Mouse (Mus musculus) limb, embryonic 11.5 days (tissue): ENCODE measurements around the gene Zfp791. TPM values are rescaled to one million over a fixed set of nuclear protein-coding genes. Genes with fewer than 3 reads are reported as not detected.
A peak's percentile ranks its signal among the peaks of the same experiment; 100 is the strongest.

ENCODE experiments used
- ATAC-seq: fragments of 200-750 bp; cut with Nextera tagmentation; 2 replicates; pipeline ENCODE4 v1.8.0; 2017; ENCODE audit warnings: low read depth; ENCODE audit not compliant: insufficient number of reproducible peaks, low FRiP score, low TSS enrichment
- DNase-seq: peaks from one replicate; pipeline ENCODE4 v3.0.0-alpha.2; 2015; ENCODE audit warnings: low spot score
- H3K27ac ChIP-seq: fragments of 300-500 bp; sonication (generic); replicated peaks from 2 replicates; pipeline ENCODE4 v1.5.1; 2014; ENCODE audit warnings: low read depth, mild to moderate bottlenecking, low read length
- H3K27me3 ChIP-seq: fragments of 300-500 bp; sonication (generic); 2 replicates; pipeline ENCODE4 v1.6.1; 2014; ENCODE audit warnings: mild to moderate bottlenecking, low read length, mixed read lengths; ENCODE audit not compliant: control insufficient read depth, insufficient read depth
- H3K36me3 ChIP-seq: fragments of 300-500 bp; sonication (generic); 2 replicates; pipeline ENCODE4 v1.6.1; 2014; ENCODE audit warnings: mild to moderate bottlenecking, low read length, moderate library complexity, mixed read lengths; ENCODE audit not compliant: control insufficient read depth, insufficient read depth
- H3K4me1 ChIP-seq: fragments of 300-500 bp; sonication (generic); 2 replicates; pipeline ENCODE4 v1.6.1; 2014; ENCODE audit warnings: low read length, mixed read lengths; ENCODE audit not compliant: control insufficient read depth, insufficient read depth
- H3K4me2 ChIP-seq: fragments of 300-500 bp; sonication (generic); 2 replicates; pipeline ENCODE4 v1.6.1; 2014; ENCODE audit warnings: low read depth, mild to moderate bottlenecking, moderate library complexity; ENCODE audit not compliant: severe bottlenecking
- H3K4me3 ChIP-seq: fragments of 300-500 bp; sonication (generic); 2 replicates; pipeline ENCODE4 v1.5.1; 2014; ENCODE audit warnings: low read depth, low read length
- H3K9ac ChIP-seq: fragments of 300-500 bp; sonication (generic); 2 replicates; pipeline ENCODE4 v1.6.1; 2014; ENCODE audit warnings: mild to moderate bottlenecking, low read length
- H3K9me3 ChIP-seq: fragments of 300-500 bp; sonication (generic); 2 replicates; pipeline ENCODE4 v1.6.1; 2016; ENCODE audit warnings: low read length; ENCODE audit not compliant: control insufficient read depth
- WGBS: fragments of 180-500 bp; shearing (Covaris S2); extraction: QIAGEN DNeasy Blood & Tissue Kit; methylation state at CpG from one replicate; pipeline ENCODE4 v1.1.7; 2014; 5-methylcytosine and 5-hydroxymethylcytosine counted together
- polyA plus RNA-seq: library from polyadenylated mRNA; unstranded; fragments of >200 nt; fragmentation: Nextera tagmentation; extraction: Ambion mirVana; gene quantifications from 2 replicates; pipeline ENCODE4 v1.2.1, GENCODE M21; 2014

Zfp791 gene
- polyA plus RNA-seq, 1 experiment from 2014 or later = 2.1 TPM

GRCm38 (mm10) chr8:85119052-85119981, 3.6 kb downstream of the Zfp791 start:
- Histone ChIP-seq H3K4me2 (peak overlapping the region; percentile 79), H3K4me1 (no peaks in the 10 kb centered on the region), H3K9me3 (no peaks in the 10 kb centered on the region), H3K9ac (peak overlapping the region; percentile 76), H3K27ac (no peak overlapping the region), H3K27me3 (no peaks in the 10 kb centered on the region), H3K36me3 (no peaks in the 10 kb centered on the region), H3K4me3 (peak overlapping the region; percentile 68)
- 8% methylated on average over 37 of the region's 37 CpGs for WGBS
- ATAC-seq (peak; percentile 84), DNase-seq (peak; percentile 87)

- 92% methylated on average over 7 of the region's 7 CpGs for WGBS
- H3K9me3 ChIP-seq = no peaks in the 10 kb centered on the region
- no peaks in the 10 kb centered on the region for H3K27me3 ChIP-seq
- H3K9ac ChIP-seq = no peak overlapping the region
- DNase-seq = no peak
- no peaks in the 10 kb centered on the region for H3K4me1 ChIP-seq
- H3K4me3 ChIP-seq = no peak overlapping the region
- ATAC-seq = no peak
- H3K36me3 ChIP-seq = no peaks in the 10 kb centered on the region
- no peak overlapping the region for H3K27ac ChIP-seq
- H3K4me2 ChIP-seq = no peak overlapping the region
These were observed 5.9 kb downstream of the Zfp791 start for GRCm38 (mm10) chr8:85116984-85117383.

- Histone ChIP-seq H3K4me1 (no peaks in the 10 kb centered on the region), H3K9ac (no peak overlapping the region), H3K9me3 (no peaks in the 10 kb centered on the region), H3K36me3 (peaks cover 2% of the 10 kb centered on the region), H3K27me3 (no peaks in the 10 kb centered on the region), H3K4me2 (no peak overlapping the region), H3K4me3 (no peak overlapping the region), H3K27ac (no peak overlapping the region)
- no peak for DNase-seq
- no peak for ATAC-seq
- 81% methylated on average over 4 of the region's 4 CpGs for WGBS
These were observed 7.4 kb downstream of the Zfp791 start for GRCm38 (mm10) chr8:85115501-85115900.

DNA sequence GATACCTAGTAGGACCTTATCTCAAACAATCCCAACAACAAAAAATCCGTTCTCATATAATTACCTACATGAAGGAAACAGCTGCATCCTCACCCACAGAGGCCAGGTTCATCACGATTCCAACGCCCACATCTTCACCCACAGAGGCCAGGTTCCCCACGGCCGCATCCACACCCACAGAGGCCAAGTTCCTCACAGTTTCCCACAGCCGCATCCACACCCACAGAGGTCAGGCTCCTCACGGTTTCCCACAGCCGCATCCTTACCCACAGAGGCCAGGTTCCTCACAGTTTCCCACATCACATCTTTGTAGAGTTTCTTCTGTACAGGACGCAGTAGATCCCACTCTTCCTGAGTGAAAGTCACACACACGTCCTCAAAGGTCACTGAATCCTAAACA, 9.7 kb downstream of the Zfp791 start:
- 94% methylated on average over 10 of the region's 10 CpGs for WGBS
- ATAC-seq = no peak

DNA sequence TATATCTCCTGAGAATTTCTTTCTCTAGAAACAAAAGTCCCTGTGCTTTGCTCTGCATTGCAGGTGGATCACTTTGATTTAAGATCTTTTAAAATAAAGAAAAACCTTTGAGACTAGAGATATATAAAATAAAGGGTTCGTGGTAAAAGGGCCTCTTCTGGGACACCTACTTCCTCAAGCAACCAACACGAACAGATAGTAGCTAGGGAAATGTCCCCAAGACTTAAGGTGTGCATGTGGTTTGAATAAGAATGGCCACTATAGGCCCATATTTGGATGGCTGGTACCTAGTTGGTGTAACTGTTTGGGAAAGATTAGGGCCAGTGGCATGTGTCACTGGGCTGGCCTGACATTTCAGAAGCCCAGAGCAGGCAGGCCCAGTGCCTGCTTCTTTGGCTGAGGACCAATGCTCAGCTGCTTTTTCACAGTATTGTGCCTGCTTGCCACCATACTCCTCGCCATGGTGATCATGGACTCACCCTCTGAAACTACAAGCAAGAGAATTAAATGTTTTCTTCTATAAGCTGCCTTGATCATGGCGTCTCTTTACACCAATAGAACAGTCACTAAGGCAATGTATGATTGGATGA, 22.7 kb downstream of the Zfp791 start:
- WGBS = 87% methylated on average over 4 of the region's 4 CpGs
- no peak for ATAC-seq
- Histone ChIP-seq H3K36me3 (peaks cover 10% of the 10 kb centered on the region), H3K9ac (no peak overlapping the region), H3K4me3 (no peak overlapping the region), H3K9me3 (no peaks in the 10 kb centered on the region), H3K27me3 (no peaks in the 10 kb centered on the region), H3K27ac (no peak overlapping the region), H3K4me1 (no peaks in the 10 kb centered on the region), H3K4me2 (no peak overlapping the region)
- no peak for DNase-seq

More for the DNA sequence above, 9.7 kb downstream of the Zfp791 start:
- H3K9ac ChIP-seq = no peak overlapping the region
- H3K4me2 ChIP-seq = no peak overlapping the region
- H3K27me3 ChIP-seq = no peaks in the 10 kb centered on the region
- H3K36me3 ChIP-seq = peaks cover 4% of the 10 kb centered on the region
- H3K27ac ChIP-seq = no peak overlapping the region
- H3K4me3 ChIP-seq = no peak overlapping the region
- no peak for DNase-seq
- no peaks in the 10 kb centered on the region for H3K9me3 ChIP-seq
- H3K4me1 ChIP-seq = no peaks in the 10 kb centered on the region

DNA sequence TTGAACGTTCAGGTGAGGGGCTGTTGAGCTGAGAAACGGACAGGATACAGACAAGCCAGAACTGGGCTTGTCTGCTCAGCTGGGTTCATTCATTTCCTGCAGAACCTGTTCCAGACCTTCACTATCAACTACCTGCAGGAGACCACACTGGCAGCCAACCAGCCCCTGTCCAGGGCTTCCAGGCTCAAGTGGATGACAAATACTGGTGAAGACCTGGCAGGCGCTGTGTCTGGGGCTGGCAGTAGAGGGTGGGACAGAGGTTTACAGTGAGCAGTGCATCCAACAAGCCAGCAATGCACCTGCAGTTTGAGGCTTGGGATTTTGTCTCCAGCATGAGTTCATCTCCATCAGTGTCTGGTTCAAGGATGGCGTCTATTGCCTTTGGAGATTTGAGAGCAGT, 26.0 kb downstream of the Zfp791 start:
- H3K4me2 ChIP-seq = no peak overlapping the region
- H3K4me1 ChIP-seq = no peaks in the 10 kb centered on the region
- H3K27me3 ChIP-seq = no peaks in the 10 kb centered on the region
- no peak for ATAC-seq
- no peaks in the 10 kb centered on the region for H3K9me3 ChIP-seq
- no peak overlapping the region for H3K9ac ChIP-seq
- no peak overlapping the region for H3K27ac ChIP-seq
- no peak for DNase-seq
- peaks cover 12% of the 10 kb centered on the region for H3K36me3 ChIP-seq
- 93% methylated on average over 4 of the region's 4 CpGs for WGBS
- no peak overlapping the region for H3K4me3 ChIP-seq

GRCm38 (mm10) chr8:85096196-85096595, 26.7 kb downstream of the Zfp791 start:
- DNase-seq = no peak
- H3K36me3 ChIP-seq = peaks cover 14% of the 10 kb centered on the region

DNA sequence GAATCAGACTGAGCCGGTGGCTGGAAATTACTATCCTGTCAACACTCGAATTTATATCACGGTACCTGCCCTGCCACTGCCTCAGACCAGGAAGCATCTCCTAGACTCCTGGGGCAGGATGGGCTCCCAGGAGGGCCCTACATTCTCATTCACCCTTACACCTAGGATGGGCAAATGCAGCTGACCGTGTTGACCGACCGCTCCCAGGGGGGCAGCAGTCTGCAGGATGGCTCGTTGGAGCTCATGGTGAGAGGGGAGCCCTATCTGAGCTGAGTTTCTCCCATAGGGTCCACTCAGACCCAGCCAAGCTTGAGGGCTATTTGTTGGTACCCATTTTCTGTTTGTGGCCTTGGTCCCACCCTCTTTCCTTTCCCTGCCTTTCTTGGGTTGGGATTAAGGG, 27.3 kb downstream of the Zfp791 start:
- Histone ChIP-seq H3K4me2 (no peak overlapping the region), H3K9ac (no peak overlapping the region), H3K4me1 (no peaks in the 10 kb centered on the region), H3K9me3 (no peaks in the 10 kb centered on the region), H3K27ac (no peak overlapping the region), H3K4me3 (no peak overlapping the region), H3K27me3 (no peaks in the 10 kb centered on the region), H3K36me3 (peaks cover 15% of the 10 kb centered on the region)
- ATAC-seq (no peak), DNase-seq (no peak)
- WGBS = 92% methylated on average over 7 of the region's 7 CpGs

More at GRCm38 (mm10) chr8:85096196-85096595, 26.7 kb downstream of the Zfp791 start:
- Histone ChIP-seq H3K27me3 (no peaks in the 10 kb centered on the region), H3K9ac (no peak overlapping the region), H3K4me1 (no peaks in the 10 kb centered on the region), H3K9me3 (no peaks in the 10 kb centered on the region), H3K4me3 (no peak overlapping the region), H3K4me2 (no peak overlapping the region), H3K27ac (no peak overlapping the region)
- 90% methylated on average over 16 of the region's 16 CpGs for WGBS
- no peak for ATAC-seq
